Mouse (Mus musculus): ENCODE measurements at regions not wholly inside any gene's neighbourhood (a gene's known extent, or its start where the extent isn't known, plus 50 kb on each side); places are given as distances from the start of the nearest gene placed in this dataset.

- no peak for TF ChIP-seq CTCF (IDR thresholded peaks at IDR 0.05; ENCODE audit: low read depth, low read length)
- TF ChIP-seq POLR2A (IDR thresholded peaks at IDR 0.05; ENCODE audit: extremely low read depth, insufficient read depth, low read length) = no peak
These were observed 141.1 kb upstream of the A230072I06Rik start for GRCm38 (mm10) chr8:12137496-12137895.
